Mouse (Mus musculus): ENCODE measurements around the gene Ces5a.

GRCm38 (mm10) chr8:93567086-93567485, 31.5 kb upstream of the Ces5a start:
- TF ChIP-seq CTCF (conservative IDR thresholded peaks at IDR 0.05; ENCODE audit: insufficient read depth, insufficient read length, low read depth, low read length) (no peak), POLR2A (IDR thresholded peaks at IDR 0.05; ENCODE audit: low read depth, low read length) (no peak)

All from kidney, adult 2 months (tissue).